Mouse (Mus musculus) embryonic facial prominence, embryonic 10.5 days (tissue): ENCODE data around the gene Snx22. TPM values are rescaled to one million over a fixed set of nuclear protein-coding genes. Genes with fewer than 3 reads are reported as not detected.

Source experiments
- DNase-seq: peaks from one replicate; pipeline ENCODE4 v3.0.0-alpha.2; 2017; ENCODE audit warnings: low spot score
- H3K27ac ChIP-seq: fragments of 300-500 bp; sonication (generic); replicated peaks from 2 replicates; pipeline ENCODE4 v1.5.1; 2016; ENCODE audit warnings: mild to moderate bottlenecking
- H3K27me3 ChIP-seq: fragments of 300-500 bp; sonication (generic); replicated peaks from 2 replicates; pipeline ENCODE4 v1.6.1; 2016; ENCODE audit warnings: low read depth, mild to moderate bottlenecking; ENCODE audit not compliant: poor library complexity, severe bottlenecking
- H3K36me3 ChIP-seq: fragments of 300-500 bp; sonication (generic); replicated peaks from 2 replicates; pipeline ENCODE4 v1.6.1; 2016; ENCODE audit warnings: mild to moderate bottlenecking, moderate library complexity
- H3K4me1 ChIP-seq: fragments of 300-500 bp; sonication (generic); 2 replicates; pipeline ENCODE4 v1.6.1; 2016
- H3K4me3 ChIP-seq: fragments of 300-500 bp; sonication (generic); 2 replicates; pipeline ENCODE4 v1.5.1; 2016; ENCODE audit warnings: mild to moderate bottlenecking, moderate library complexity
- H3K9me3 ChIP-seq: fragments of 300-500 bp; sonication (generic); 2 replicates; pipeline ENCODE4 v1.6.1; 2016; ENCODE audit warnings: mild to moderate bottlenecking
- WGBS: fragments of 180-500 bp; shearing (Covaris S2); methylation state at CpG from one replicate; pipeline ENCODE4 v1.1.7; 2016; 5-methylcytosine and 5-hydroxymethylcytosine counted together
- polyA plus RNA-seq: library from polyadenylated mRNA; unstranded; fragments of >200 nt; fragmentation: Nextera tagmentation; extraction: Ambion mirVana; gene quantifications from 2 replicates; pipeline ENCODE4 v1.2.1, GENCODE M21; 2016

Snx22 gene
- polyA plus RNA-seq, 1 experiment from 2014 or later: 3.6 TPM

DNA sequence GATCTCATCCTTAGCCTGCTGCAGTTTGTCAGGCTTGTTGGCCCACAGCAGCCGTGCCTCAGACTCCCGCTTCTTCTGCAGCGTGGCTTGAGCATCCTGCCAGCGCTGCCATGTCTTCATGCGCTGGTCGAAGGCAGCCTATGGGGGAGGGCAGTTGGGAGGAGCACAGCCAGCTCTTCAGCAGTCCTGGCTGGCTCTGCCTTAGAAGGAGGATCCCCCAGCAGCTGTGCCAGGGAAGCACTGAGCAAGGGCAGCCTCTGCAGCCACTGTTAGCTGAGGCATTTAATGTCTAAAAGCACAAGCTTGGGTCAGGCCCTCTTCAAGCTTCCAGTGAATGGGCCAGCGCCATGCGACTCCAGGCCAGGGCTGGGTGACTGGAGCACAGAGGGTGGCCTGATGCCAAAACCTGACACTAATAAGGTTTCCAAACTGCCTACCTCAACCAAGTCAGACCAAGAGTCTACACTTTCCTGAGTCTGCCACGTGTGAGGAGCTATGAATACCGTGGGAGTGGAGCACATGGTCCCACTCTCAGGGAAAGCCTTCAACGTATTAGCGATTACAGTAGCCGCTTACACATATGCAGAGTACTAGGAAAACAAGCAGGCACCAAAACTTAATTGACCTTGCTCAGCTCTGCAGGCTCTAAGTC is 21.2 kb upstream of the Snx22 start:
- Histone ChIP-seq H3K27me3 (no peaks in the 10 kb centered on the region), H3K27ac (no peak overlapping the region), H3K36me3 (peaks cover 99% of the 10 kb centered on the region)

GRCm38 (mm10) chr9:66088411-66088810 is 18.9 kb upstream of the Snx22 start:
- H3K27ac ChIP-seq: no peak overlapping the region
- WGBS: 33% methylated on average over 4 of the region's 4 CpGs
- peaks cover 86% of the 10 kb centered on the region for H3K36me3 ChIP-seq

More for the DNA sequence above, 21.2 kb upstream of the Snx22 start:
- Histone ChIP-seq H3K9me3 (no peaks in the 10 kb centered on the region), H3K4me1 (peaks cover 31% of the 10 kb centered on the region), H3K4me3 (no peak overlapping the region)
- 93% methylated on average over 13 of the region's 13 CpGs for WGBS
- DNase-seq: no peak

GRCm38 (mm10) chr9:66087062-66087461 is 17.5 kb upstream of the Snx22 start:
- WGBS: 93% methylated on average over 7 of the region's 7 CpGs

More at GRCm38 (mm10) chr9:66088411-66088810, 18.9 kb upstream of the Snx22 start:
- DNase-seq: peak; percentile 71
- Histone ChIP-seq H3K9me3 (no peaks in the 10 kb centered on the region), H3K4me3 (no peak overlapping the region), H3K4me1 (peaks cover 31% of the 10 kb centered on the region), H3K27me3 (no peaks in the 10 kb centered on the region)

DNA sequence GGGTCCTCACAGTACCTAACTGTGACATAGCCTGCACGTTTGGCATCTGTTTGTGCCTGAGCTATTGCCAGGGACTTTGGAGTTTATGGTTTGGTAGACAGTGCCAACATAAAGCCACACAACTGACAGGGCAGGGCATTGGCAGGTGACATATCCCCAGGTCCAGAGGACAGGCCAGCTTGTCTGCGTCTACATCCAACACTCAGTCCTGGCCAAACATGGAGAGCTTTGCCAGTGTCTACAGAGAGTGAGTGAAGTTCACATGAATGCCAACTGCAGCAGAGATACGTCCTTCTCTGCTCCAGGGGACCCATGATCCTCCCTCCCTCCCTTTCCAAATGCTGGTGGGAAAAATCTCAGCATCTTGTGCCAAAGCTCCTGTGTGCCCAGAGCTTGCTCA is 14.7 kb upstream of the Snx22 start:
- H3K4me1 ChIP-seq: peaks cover 15% of the 10 kb centered on the region
- H3K27me3 ChIP-seq: no peaks in the 10 kb centered on the region
- no peaks in the 10 kb centered on the region for H3K9me3 ChIP-seq
- no peak overlapping the region for H3K4me3 ChIP-seq
- 89% methylated on average over 3 of the region's 3 CpGs for WGBS
- DNase-seq: no peak
- no peak overlapping the region for H3K27ac ChIP-seq
- H3K36me3 ChIP-seq: peaks cover 44% of the 10 kb centered on the region

More at GRCm38 (mm10) chr9:66087062-66087461, 17.5 kb upstream of the Snx22 start:
- no peaks in the 10 kb centered on the region for H3K9me3 ChIP-seq
- H3K27me3 ChIP-seq: no peaks in the 10 kb centered on the region
- H3K27ac ChIP-seq: no peak overlapping the region
- H3K4me1 ChIP-seq: peaks cover 22% of the 10 kb centered on the region
- no peak overlapping the region for H3K4me3 ChIP-seq
- DNase-seq: no peak
- peaks cover 72% of the 10 kb centered on the region for H3K36me3 ChIP-seq

- H3K27ac ChIP-seq: no peak overlapping the region
- no peak overlapping the region for H3K4me3 ChIP-seq
- H3K4me1 ChIP-seq: peaks cover 16% of the 10 kb centered on the region
- DNase-seq: no peak
- 85% methylated on average over 4 of the region's 4 CpGs for WGBS
- peaks cover 22% of the 10 kb centered on the region for H3K36me3 ChIP-seq
- no peaks in the 10 kb centered on the region for H3K27me3 ChIP-seq
- no peaks in the 10 kb centered on the region for H3K9me3 ChIP-seq
Measured at GRCm38 (mm10) chr9:66081999-66082398, 12.5 kb upstream of the Snx22 start.

- peaks cover 12% of the 10 kb centered on the region for H3K36me3 ChIP-seq
- H3K27ac ChIP-seq: no peak overlapping the region
- no peaks in the 10 kb centered on the region for H3K27me3 ChIP-seq
- DNase-seq: no peak
- WGBS: 83% methylated on average over 3 of the region's 3 CpGs
- H3K9me3 ChIP-seq: no peaks in the 10 kb centered on the region
- H3K4me3 ChIP-seq: no peak overlapping the region
- H3K4me1 ChIP-seq: peaks cover 16% of the 10 kb centered on the region
Measured at GRCm38 (mm10) chr9:66080804-66081459, 11.4 kb upstream of the Snx22 start.

DNA sequence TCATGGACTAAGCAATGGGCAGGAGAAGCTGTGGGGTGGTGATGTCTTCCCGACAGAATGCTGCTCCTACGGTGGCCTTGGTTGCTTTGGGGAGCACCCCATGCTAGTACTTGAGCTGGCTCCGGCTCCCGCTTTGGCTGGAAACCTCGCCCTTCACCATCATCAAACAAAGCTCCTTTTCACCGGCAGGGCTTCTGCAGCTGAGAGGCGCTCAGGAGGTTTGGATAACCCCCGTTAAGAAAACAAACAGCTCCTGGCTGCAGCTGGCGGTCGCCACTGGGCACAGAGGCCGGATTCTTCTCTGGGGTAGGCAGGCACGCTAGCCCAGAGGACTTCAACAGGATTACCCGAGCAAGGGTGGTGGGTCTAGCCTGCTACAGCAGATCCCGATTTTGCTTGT is 9.0 kb upstream of the Snx22 start:
- H3K4me3 ChIP-seq: peak overlapping the region; percentile 39
- peak overlapping the region; percentile 26 for H3K27ac ChIP-seq
- WGBS: 6% methylated on average over 14 of the region's 14 CpGs
- H3K27me3 ChIP-seq: no peaks in the 10 kb centered on the region
- 0 out of 2 replicates have a peak, but pooled peaks cover 6% of the 10 kb centered on the region for H3K9me3 ChIP-seq
- H3K36me3 ChIP-seq: no peaks in the 10 kb centered on the region
- peaks cover 16% of the 10 kb centered on the region for H3K4me1 ChIP-seq
- DNase-seq: peak; percentile 78

DNA sequence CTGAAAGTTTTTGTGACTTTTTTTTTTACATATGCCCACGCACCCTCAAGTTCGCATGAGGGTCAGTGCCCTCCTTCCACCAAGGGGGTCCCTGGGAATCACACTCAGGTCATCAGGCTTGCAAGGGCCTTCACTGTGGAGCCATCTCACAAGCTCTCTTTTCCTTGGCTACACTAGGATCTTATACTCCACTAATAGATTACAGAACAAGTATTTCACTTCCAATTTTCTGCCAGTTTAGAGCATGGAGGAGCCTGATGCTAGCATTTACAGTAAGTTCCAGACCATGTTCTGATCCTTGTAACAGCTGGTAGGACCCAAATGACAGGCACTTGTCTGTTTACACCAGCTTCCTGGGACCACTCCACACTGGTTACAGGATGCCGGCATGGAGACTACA is 8.6 kb upstream of the Snx22 start:
- Histone ChIP-seq H3K4me3 (peak overlapping the region; percentile 39; the same call in 1 of the 2 replicates), H3K27me3 (no peaks in the 10 kb centered on the region), H3K9me3 (0 out of 2 replicates have a peak, but pooled peaks cover 6% of the 10 kb centered on the region), H3K4me1 (peaks cover 16% of the 10 kb centered on the region), H3K27ac (peak overlapping the region; percentile 26), H3K36me3 (no peaks in the 10 kb centered on the region)
- 57% methylated on average over 3 of the region's 3 CpGs for WGBS
- no peak for DNase-seq

- 0 out of 2 replicates have a peak, but pooled peaks cover 6% of the 10 kb centered on the region for H3K9me3 ChIP-seq
- H3K36me3 ChIP-seq: peaks cover under 1% of the 10 kb centered on the region; the same call in 1 of the 2 replicates
- H3K4me3 ChIP-seq: no peak overlapping the region
- no peak for DNase-seq
- no peak overlapping the region for H3K27ac ChIP-seq
- peaks cover 16% of the 10 kb centered on the region for H3K4me1 ChIP-seq
- WGBS: 90% methylated on average over 7 of the region's 7 CpGs
- peaks cover 36% of the 10 kb centered on the region for H3K27me3 ChIP-seq
Measured at GRCm38 (mm10) chr9:66072754-66073153, 3.2 kb upstream of the Snx22 start.

DNA sequence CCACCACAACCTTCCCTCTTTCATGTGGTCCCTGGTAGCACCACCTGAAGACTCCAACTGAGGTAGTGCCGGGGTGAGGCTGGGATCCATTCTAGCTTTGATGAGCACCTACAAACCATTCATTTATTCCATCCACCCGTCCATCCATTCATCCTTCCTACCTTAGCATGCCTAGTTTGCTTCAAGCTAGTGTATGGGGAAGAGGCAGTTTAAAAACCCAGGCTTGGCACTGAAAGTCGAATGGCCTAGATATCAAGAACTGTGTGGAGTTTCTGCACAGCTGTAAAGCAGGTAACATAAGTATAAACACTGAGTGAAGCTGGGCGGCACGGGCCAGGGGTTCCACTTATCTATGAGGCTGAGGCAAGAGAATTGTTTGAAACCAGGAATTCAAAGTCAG is 632 bp upstream of the Snx22 start:
- peaks cover 49% of the 10 kb centered on the region for H3K27me3 ChIP-seq
- H3K4me3 ChIP-seq: peak overlapping the region; percentile 65; the same call in 1 of the 2 replicates
- H3K4me1 ChIP-seq: peaks cover 23% of the 10 kb centered on the region
- DNase-seq: no peak
- no peak overlapping the region for H3K27ac ChIP-seq
- 89% methylated on average over 5 of the region's 5 CpGs for whole genome bisulfite sequencing
- H3K36me3 ChIP-seq: peaks cover 27% of the 10 kb centered on the region
- 0 out of 2 replicates have a peak, but pooled peaks cover 6% of the 10 kb centered on the region for H3K9me3 ChIP-seq

GRCm38 (mm10) chr9:66068971-66069391 is 538 bp downstream of the Snx22 start:
- no peaks in the 10 kb centered on the region for H3K9me3 ChIP-seq
- H3K27me3 ChIP-seq: peaks cover 49% of the 10 kb centered on the region
- peaks cover 37% of the 10 kb centered on the region for H3K36me3 ChIP-seq
- peak overlapping the region; percentile 65 for H3K4me3 ChIP-seq
- peak overlapping the region; percentile 63 for H3K27ac ChIP-seq
- 1% methylated on average over 30 of the region's 30 CpGs for WGBS
- peaks cover 23% of the 10 kb centered on the region for H3K4me1 ChIP-seq
- DNase-seq: peak; percentile 51

- peaks cover 46% of the 10 kb centered on the region for H3K36me3 ChIP-seq
- H3K4me3 ChIP-seq: peak overlapping the region; percentile 65; the same call in 1 of the 2 replicates
- no peaks in the 10 kb centered on the region for H3K9me3 ChIP-seq
- H3K27ac ChIP-seq: no peak overlapping the region
- peaks cover 23% of the 10 kb centered on the region for H3K4me1 ChIP-seq
- no peak for DNase-seq
- 48% methylated on average over 4 of the region's 4 CpGs for WGBS
- H3K27me3 ChIP-seq: peaks cover 49% of the 10 kb centered on the region
Measured at GRCm38 (mm10) chr9:66068056-66068455, 1.5 kb downstream of the Snx22 start.

GRCm38 (mm10) chr9:66067542-66067941 is 2.0 kb downstream of the Snx22 start:
- Histone ChIP-seq H3K9me3 (no peaks in the 10 kb centered on the region), H3K27me3 (peaks cover 49% of the 10 kb centered on the region), H3K4me3 (no peak overlapping the region), H3K4me1 (peaks cover 23% of the 10 kb centered on the region), H3K27ac (no peak overlapping the region), H3K36me3 (peaks cover 51% of the 10 kb centered on the region)
- WGBS: 14% methylated on average over 5 of the region's 5 CpGs
- DNase-seq: peak; percentile 53
